Comparison of ENCODE assay signal across 9 mouse cellular contexts in the genomic region with DNA sequence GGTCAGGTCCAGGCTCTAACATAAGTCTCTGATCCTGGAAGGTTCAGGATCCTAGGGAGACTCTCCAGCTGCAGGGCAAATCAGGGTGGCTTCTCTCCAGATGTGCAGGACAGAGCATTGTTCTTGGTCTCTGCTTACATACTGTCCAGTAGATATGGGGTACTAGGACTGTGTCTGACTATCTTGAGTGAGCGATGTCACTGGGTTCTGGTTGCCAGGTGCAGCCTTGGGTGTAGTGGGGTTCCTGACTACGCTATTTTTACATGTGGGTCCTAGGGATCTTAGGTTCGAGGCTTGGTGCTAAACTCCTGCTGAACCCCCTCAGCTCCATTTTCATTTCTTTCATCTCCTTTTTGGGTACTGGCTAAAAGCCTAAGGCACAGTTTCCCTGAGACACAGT. TPM values are rescaled to one million over a fixed set of nuclear protein-coding genes. Genes with fewer than 3 reads are reported as not detected.
DNase-seq lines count a peak whose midpoint lies in the region; ATAC-seq and TF ChIP-seq lines count a peak whose summit lies in the region.
"Had no signal": no experiment of that assay in that cellular context is flagged by ENCODE, and none has a peak within 500 bp of the region (broad histone marks: within the 10 kb centered on the region; RNA-seq: fewer than 3 reads in every experiment).

No protein-coding gene starts in this region.

- peak overlapping the region; percentile 93 for H3K4me3 ChIP-seq in left cerebral cortex, adult 2 months
- peak overlapping the region; percentile 93 for H3K4me3 ChIP-seq in embryonic facial prominence, embryonic 14.5 days (ENCODE audit: low read depth, low read length)
- peak overlapping the region; percentile 92 for H3K4me3 ChIP-seq in limb, embryonic 10.5 days
- H3K4me3 ChIP-seq in neural tube, embryonic 14.5 days (ENCODE audit: low read depth, low read length): peak overlapping the region; percentile 87

- no peak for ATAC-seq in embryonic facial prominence, embryonic 14.5 days (ENCODE audit: low read depth)
- ATAC-seq in neural tube, embryonic 14.5 days (ENCODE audit: low read depth): no peak

- H3K27me3 ChIP-seq in embryonic facial prominence, embryonic 14.5 days (replicated peaks; ENCODE audit: control insufficient read depth, insufficient read depth, low read length): no peaks in the 10 kb centered on the region
- no peaks in the 10 kb centered on the region for H3K27me3 ChIP-seq in limb, embryonic 10.5 days (ENCODE audit: low read depth, poor library complexity, severe bottlenecking)
- H3K27me3 ChIP-seq in neural tube, embryonic 14.5 days (ENCODE audit: control insufficient read depth, insufficient read depth, low read length): no peaks in the 10 kb centered on the region

- no peak for TF ChIP-seq CTCF in left cerebral cortex, adult 2 months (IDR thresholded peaks at IDR 0.05)

- H3K36me3 ChIP-seq in embryonic facial prominence, embryonic 14.5 days (ENCODE audit: control insufficient read depth, insufficient read depth, low read length): peaks cover 26% of the 10 kb centered on the region
- H3K36me3 ChIP-seq in limb, embryonic 10.5 days: peaks cover 55% of the 10 kb centered on the region
- no peaks in the 10 kb centered on the region for H3K36me3 ChIP-seq in neural tube, embryonic 14.5 days (ENCODE audit: control insufficient read depth, insufficient read depth, low read length)

- peak overlapping the region; percentile 85 for H3K9ac ChIP-seq in embryonic facial prominence, embryonic 14.5 days (ENCODE audit: low read depth, low read length)
- H3K9ac ChIP-seq in neural tube, embryonic 14.5 days (replicated peaks; ENCODE audit: low read depth, low read length): peak overlapping the region; percentile 75

- H3K4me1 ChIP-seq in embryonic facial prominence, embryonic 14.5 days (ENCODE audit: control insufficient read depth, insufficient read depth, low read length): peaks cover 22% of the 10 kb centered on the region
- peaks cover 30% of the 10 kb centered on the region for H3K4me1 ChIP-seq in limb, embryonic 10.5 days
- peaks cover 26% of the 10 kb centered on the region for H3K4me1 ChIP-seq in neural tube, embryonic 14.5 days (ENCODE audit: control insufficient read depth, insufficient read depth, low read length)

- intact Hi-C loops in left cerebral cortex, adult 2 months (cut with DNase I): no loop called here
- intact Hi-C loops in left cerebral cortex, postnatal 14 days (cut with DNase I): no loop called here

- no peak for DNase-seq in left cerebral cortex, adult 2 months (ENCODE audit: extremely low spot score in 1 of 2, low spot score in 2 of 2)
- no peak for DNase-seq in left cerebral cortex, postnatal 14 days (ENCODE audit: low spot score in 2 of 2)
- DNase-seq in embryonic facial prominence, embryonic 14.5 days (ENCODE audit: low spot score): no peak
- DNase-seq in limb, embryonic 10.5 days (ENCODE audit: low spot score): no peak
- DNase-seq in ovary, postnatal 36 days (ENCODE audit: low spot score): no peak
- DNase-seq in thymus, postnatal 14 days: no peak
- no peak for DNase-seq in adrenal gland, postnatal 4 days (ENCODE audit: low spot score in 2 of 2)
- DNase-seq: gastrocnemius, postnatal 14 days had no signal

- H3K27ac ChIP-seq in left cerebral cortex, adult 2 months: no peak overlapping the region
- H3K27ac ChIP-seq in embryonic facial prominence, embryonic 14.5 days (replicated peaks; ENCODE audit: low read depth, low read length): no peak overlapping the region
- H3K27ac ChIP-seq in limb, embryonic 10.5 days: peak overlapping the region; percentile 98
- H3K27ac ChIP-seq in neural tube, embryonic 14.5 days (ENCODE audit: low read depth, low read length): no peak overlapping the region

- no peaks in the 10 kb centered on the region for H3K9me3 ChIP-seq in embryonic facial prominence, embryonic 14.5 days (ENCODE audit: control insufficient read depth, low read length)
- no peaks in the 10 kb centered on the region for H3K9me3 ChIP-seq in limb, embryonic 10.5 days (replicated peaks)
- no peaks in the 10 kb centered on the region for H3K9me3 ChIP-seq in neural tube, embryonic 14.5 days (ENCODE audit: control insufficient read depth, low read length)

- WGBS in embryonic facial prominence, embryonic 14.5 days: 84% methylated on average over 3 of the region's 3 CpGs
- WGBS in limb, embryonic 10.5 days: 90% methylated on average over 3 of the region's 3 CpGs
- 91% methylated on average over 3 of the region's 3 CpGs for WGBS in neural tube, embryonic 14.5 days

- peak overlapping the region; percentile 80 for H3K4me2 ChIP-seq in embryonic facial prominence, embryonic 14.5 days (ENCODE audit: low read depth, low read length)
- peak overlapping the region; percentile 60 for H3K4me2 ChIP-seq in neural tube, embryonic 14.5 days (ENCODE audit: low read depth, low read length)

RNA-seq across cellular contexts. Expression of a gene that starts 1.3 kb away (rescaled TPM):
- 10 to 100 TPM; 10.5 to 12.4 TPM for total RNA-seq in left cerebral cortex, adult 2 months (2021)
- total RNA-seq in left cerebral cortex, postnatal 14 days (2021): 1 to 10 TPM; 9.7 to 9.8 TPM
- 86.2 and 105 TPM in 2 replicates for polyA plus RNA-seq in embryonic facial prominence, embryonic 14.5 days (2014; fragmentation: Nextera tagmentation; extraction: Ambion mirVana)
- polyA plus RNA-seq in limb, embryonic 10.5 days (2016; fragmentation: Nextera tagmentation; extraction: Ambion mirVana): 204 and 206 TPM in 2 replicates
- polyA plus RNA-seq in neural tube, embryonic 14.5 days (2014; fragmentation: Nextera tagmentation; extraction: Ambion mirVana): 33.6 and 37.5 TPM in 2 replicates
- total RNA-seq in adrenal gland, postnatal 4 days (2021): 10 to 100 TPM; 31.1 to 32.5 TPM

RNA-seq across cellular contexts. Expression of a gene that starts 21.8 kb away (rescaled TPM):
- 10 to 100 TPM; 15.7 to 18.6 TPM for total RNA-seq in left cerebral cortex, adult 2 months (2021)
- 10 to 100 TPM; 16.7 to 17.0 TPM for total RNA-seq in left cerebral cortex, postnatal 14 days (2021)
- polyA plus RNA-seq in embryonic facial prominence, embryonic 14.5 days (2014; fragmentation: Nextera tagmentation; extraction: Ambion mirVana): 6.6 and 7.1 TPM in 2 replicates
- polyA plus RNA-seq in limb, embryonic 10.5 days (2016; fragmentation: Nextera tagmentation; extraction: Ambion mirVana): 7.9 and 8.4 TPM in 2 replicates
- polyA plus RNA-seq in neural tube, embryonic 14.5 days (2014; fragmentation: Nextera tagmentation; extraction: Ambion mirVana): 17.5 and 17.8 TPM in 2 replicates
- total RNA-seq in adrenal gland, postnatal 4 days (2021): 1 to 10 TPM; 8.2 to 10.0 TPM

RNA-seq across cellular contexts. Expression of a gene that starts 28.1 kb away (rescaled TPM):
- total RNA-seq in left cerebral cortex, adult 2 months (2021): 1 to 10 TPM; 8.1 to 8.2 TPM
- total RNA-seq in left cerebral cortex, postnatal 14 days (2021): 1 to 10 TPM; 8.4 to 8.8 TPM
- 5.9 and 8.3 TPM in 2 replicates for polyA plus RNA-seq in embryonic facial prominence, embryonic 14.5 days (2014; fragmentation: Nextera tagmentation; extraction: Ambion mirVana)
- 0.15 and 0.18 TPM in 2 replicates for polyA plus RNA-seq in limb, embryonic 10.5 days (2016; fragmentation: Nextera tagmentation; extraction: Ambion mirVana)
- 3.1 and 4.9 TPM in 2 replicates for polyA plus RNA-seq in neural tube, embryonic 14.5 days (2014; fragmentation: Nextera tagmentation; extraction: Ambion mirVana)
- 10 to 100 TPM in 1 of 2 experiments, 1 to 10 TPM in 1; 9.8 to 12.0 TPM for total RNA-seq in adrenal gland, postnatal 4 days (2021)

RNA-seq across cellular contexts. Expression of a gene that starts 37.5 kb away (rescaled TPM):
- under 1 TPM in 1 of 2 experiments, not detected in 1; 0.18 TPM for total RNA-seq in left cerebral cortex, adult 2 months (2021)
- not detected for total RNA-seq in left cerebral cortex, postnatal 14 days (2021)
- polyA plus RNA-seq in embryonic facial prominence, embryonic 14.5 days (2014; fragmentation: Nextera tagmentation; extraction: Ambion mirVana): 0.45 and 0.54 TPM in 2 replicates
- polyA plus RNA-seq in limb, embryonic 10.5 days (2016; fragmentation: Nextera tagmentation; extraction: Ambion mirVana): 0.11 TPM in 1 of 2 replicates, not detected in the other
- polyA plus RNA-seq in neural tube, embryonic 14.5 days (2014; fragmentation: Nextera tagmentation; extraction: Ambion mirVana): 0.10 TPM in 1 of 2 replicates, not detected in the other
- under 1 TPM; 0.20 to 0.39 TPM for total RNA-seq in adrenal gland, postnatal 4 days (2021)
